Mouse (Mus musculus) lung, postnatal 0 days (tissue): ENCODE results near the gene Hes7. TPM values are rescaled to one million over a fixed set of nuclear protein-coding genes. Genes with fewer than 3 reads are reported as not detected.

Experiments
- ATAC-seq: fragments of 200-750 bp; cut with Nextera tagmentation; 2 replicates; pipeline ENCODE4 v1.8.0; 2017; ENCODE audit warnings: moderate library complexity
- DNase-seq: peaks from one replicate; pipeline ENCODE4 v3.0.0-alpha.2; 2016; ENCODE audit warnings: low spot score
- H3K27ac ChIP-seq: fragments of 300-500 bp; sonication (generic); 2 replicates; pipeline ENCODE4 v1.5.1; 2014; ENCODE audit warnings: antibody characterized with exemption, mild to moderate bottlenecking, low read length, mixed read lengths
- H3K27me3 ChIP-seq: fragments of 300-500 bp; sonication (generic); replicated peaks from 2 replicates; pipeline ENCODE4 v1.6.1; 2014; ENCODE audit warnings: low read length, mixed read lengths; ENCODE audit not compliant: insufficient read depth
- H3K36me3 ChIP-seq: fragments of 300-500 bp; sonication (generic); 2 replicates; pipeline ENCODE4 v1.6.1; 2014; ENCODE audit warnings: low read length, mixed read lengths; ENCODE audit not compliant: insufficient read depth
- H3K4me1 ChIP-seq: fragments of 300-500 bp; sonication (generic); 2 replicates; pipeline ENCODE4 v1.6.1; 2014; ENCODE audit warnings: antibody characterized with exemption, low read depth, low read length, mixed read lengths; ENCODE audit not compliant: insufficient read depth
- H3K4me2 ChIP-seq: fragments of 300-500 bp; sonication (generic); replicated peaks from 2 replicates; pipeline ENCODE4 v1.6.1; 2014; ENCODE audit warnings: low read depth, mild to moderate bottlenecking, low read length, moderate library complexity, mixed read lengths
- H3K4me3 ChIP-seq: fragments of 300-500 bp; sonication (generic); 2 replicates; pipeline ENCODE4 v1.5.1; 2014; ENCODE audit warnings: low read depth, low read length
- H3K9ac ChIP-seq: fragments of 300-500 bp; sonication (generic); replicated peaks from 2 replicates; pipeline ENCODE4 v1.6.1; 2014; ENCODE audit warnings: low read depth, mild to moderate bottlenecking
- H3K9me3 ChIP-seq: fragments of 300-500 bp; sonication (generic); 2 replicates; pipeline ENCODE4 v1.6.1; 2016; ENCODE audit warnings: low read length, mixed read lengths
- CTCF ChIP-seq: IDR thresholded peaks from 2 replicates; pipeline ENCODE4 v1.5.1; 2016; ENCODE audit warnings: antibody characterized with exemption, mild to moderate bottlenecking
- EP300 ChIP-seq: IDR thresholded peaks from 2 replicates; pipeline ENCODE4 v1.6.1; 2016; ENCODE audit warnings: antibody characterized with exemption, mild to moderate bottlenecking, control low read depth
- WGBS: fragments of 180-500 bp; shearing (Covaris S2); extraction: QIAGEN DNeasy Blood & Tissue Kit; methylation state at CpG from one replicate; pipeline ENCODE4 v1.1.7; 2014; 5-methylcytosine and 5-hydroxymethylcytosine counted together
- polyA plus RNA-seq: library from polyadenylated mRNA; unstranded; fragments of >200 nt; fragmentation: Nextera tagmentation; extraction: Ambion mirVana; gene quantifications from 2 replicates; pipeline ENCODE4 v1.2.1, GENCODE M21; 2015

Gene Hes7
- polyA plus RNA-seq, 1 experiment from 2014 or later, result 0.49 TPM

- Histone ChIP-seq H3K4me2 (no peak overlapping the region), H3K9ac (no peak overlapping the region), H3K27me3 (no peaks in the 10 kb centered on the region), H3K4me1 (no peaks in the 10 kb centered on the region), H3K4me3 (no peak overlapping the region), H3K36me3 (no peaks in the 10 kb centered on the region), H3K9me3 (no peaks in the 10 kb centered on the region), H3K27ac (no peak overlapping the region)
- TF ChIP-seq CTCF (no peak), EP300 (no peak)
- no peak for ATAC-seq
- 87% methylated on average over 5 of the region's 5 CpGs for WGBS
- no peak for DNase-seq
Measured at GRCm38 (mm10) chr11:69148451-69148960, 28.3 kb downstream of the Hes7 start.

- H3K27me3 ChIP-seq, result no peaks in the 10 kb centered on the region
- H3K9ac ChIP-seq, result no peak overlapping the region
- no peaks in the 10 kb centered on the region for H3K4me1 ChIP-seq
- TF ChIP-seq CTCF (no peak), EP300 (no peak)
- no peak overlapping the region for H3K4me3 ChIP-seq
- no peaks in the 10 kb centered on the region for H3K36me3 ChIP-seq
- no peak for ATAC-seq
- WGBS, result 59% methylated on average over 6 of the region's 6 CpGs
- H3K4me2 ChIP-seq, result no peak overlapping the region
- H3K9me3 ChIP-seq, result no peaks in the 10 kb centered on the region
- DNase-seq, result no peak
- no peak overlapping the region for H3K27ac ChIP-seq
Measured at GRCm38 (mm10) chr11:69149728-69150127, 29.5 kb downstream of the Hes7 start.

- WGBS, result 4% methylated on average over 7 of the region's 7 CpGs
Measured at GRCm38 (mm10) chr11:69150444-69150843, 30.2 kb downstream of the Hes7 start.

GRCm38 (mm10) chr11:69151004-69151403, 30.8 kb downstream of the Hes7 start:
- DNase-seq, result no peak
- H3K4me2 ChIP-seq, result peak overlapping the region; percentile 25; the same call in 1 of the 2 replicates
- ATAC-seq, result no peak
- no peak overlapping the region for H3K4me3 ChIP-seq
- H3K27ac ChIP-seq, result no peak overlapping the region
- H3K9ac ChIP-seq, result no peak overlapping the region
- no peaks in the 10 kb centered on the region for H3K27me3 ChIP-seq
- WGBS, result 46% methylated on average over 6 of the region's 6 CpGs
- H3K9me3 ChIP-seq, result no peaks in the 10 kb centered on the region
- TF ChIP-seq CTCF (no peak), EP300 (no peak)
- H3K4me1 ChIP-seq, result no peaks in the 10 kb centered on the region
- H3K36me3 ChIP-seq, result no peaks in the 10 kb centered on the region

More at GRCm38 (mm10) chr11:69150444-69150843, 30.2 kb downstream of the Hes7 start:
- H3K4me1 ChIP-seq, result no peaks in the 10 kb centered on the region
- no peak overlapping the region for H3K27ac ChIP-seq
- ATAC-seq (no peak), DNase-seq (peak; percentile 80)
- no peaks in the 10 kb centered on the region for H3K36me3 ChIP-seq
- TF ChIP-seq EP300 (no peak), CTCF (peak; percentile 73)
- H3K9ac ChIP-seq, result no peak overlapping the region
- H3K27me3 ChIP-seq, result no peaks in the 10 kb centered on the region
- peak overlapping the region; percentile 25; the same call in 1 of the 2 replicates for H3K4me2 ChIP-seq
- H3K9me3 ChIP-seq, result no peaks in the 10 kb centered on the region
- no peak overlapping the region for H3K4me3 ChIP-seq

GRCm38 (mm10) chr11:69153831-69154230, 33.6 kb downstream of the Hes7 start:
- no peak overlapping the region for H3K4me3 ChIP-seq
- no peaks in the 10 kb centered on the region for H3K36me3 ChIP-seq
- H3K9ac ChIP-seq, result no peak overlapping the region
- peaks cover 7% of the 10 kb centered on the region; the same call in 1 of the 2 replicates for H3K27me3 ChIP-seq
- no peak for DNase-seq
- ATAC-seq, result no peak
- 74% methylated on average over 8 of the region's 8 CpGs for WGBS
- H3K4me1 ChIP-seq, result no peaks in the 10 kb centered on the region
- H3K27ac ChIP-seq, result no peak overlapping the region
- no peak for TF ChIP-seq CTCF
- TF ChIP-seq EP300, result no peak
- H3K4me2 ChIP-seq, result no peak overlapping the region
- H3K9me3 ChIP-seq, result no peaks in the 10 kb centered on the region

DNA sequence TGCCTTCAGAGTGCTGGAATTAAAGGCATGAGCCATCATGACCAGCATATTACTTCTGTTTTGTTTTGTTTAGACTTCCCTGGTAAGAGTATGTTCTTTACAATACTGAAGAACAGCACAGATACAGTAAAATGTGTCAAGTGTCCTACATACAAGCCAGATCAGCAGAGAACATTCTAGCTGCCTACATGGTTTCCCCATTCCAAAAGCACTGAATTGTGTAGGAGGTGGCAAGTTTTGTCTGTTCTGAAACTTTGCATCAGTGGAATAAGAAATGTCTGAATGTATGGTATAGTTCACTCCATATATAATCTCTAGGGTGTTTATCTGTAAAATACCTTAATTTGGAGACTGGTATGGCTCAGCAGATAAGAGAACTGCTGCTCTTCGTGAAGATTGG, 35.1 kb downstream of the Hes7 start:
- H3K4me3 ChIP-seq, result no peak overlapping the region
- no peak overlapping the region for H3K27ac ChIP-seq
- H3K36me3 ChIP-seq, result no peaks in the 10 kb centered on the region
- no peak overlapping the region for H3K9ac ChIP-seq
- H3K9me3 ChIP-seq, result no peaks in the 10 kb centered on the region
- 17% methylated on average over 1 of the region's 1 CpGs for WGBS
- H3K4me1 ChIP-seq, result no peaks in the 10 kb centered on the region
- no peak overlapping the region for H3K4me2 ChIP-seq
- H3K27me3 ChIP-seq, result peaks cover 7% of the 10 kb centered on the region; the same call in 1 of the 2 replicates
- no peak for DNase-seq
- ATAC-seq, result no peak
- TF ChIP-seq EP300, result no peak
- TF ChIP-seq CTCF, result no peak

- peaks cover 7% of the 10 kb centered on the region; the same call in 1 of the 2 replicates for H3K27me3 ChIP-seq
- TF ChIP-seq CTCF (no peak), EP300 (no peak)
- no peaks in the 10 kb centered on the region for H3K4me1 ChIP-seq
- DNase-seq (no peak), ATAC-seq (no peak)
- no peak within 1 kb of the TSS for H3K4me3 ChIP-seq
- H3K4me2 ChIP-seq, result no peak within 1 kb of the TSS
- H3K36me3 ChIP-seq, result no peaks in the 10 kb centered on the region
- no peak within 1 kb of the TSS for H3K27ac ChIP-seq
- 7% methylated on average over 18 of the region's 18 CpGs for WGBS
- H3K9ac ChIP-seq, result no peak within 1 kb of the TSS
- H3K9me3 ChIP-seq, result no peaks in the 10 kb centered on the region
Measured at GRCm38 (mm10) chr11:69156800-69157199, 36.6 kb downstream of the Hes7 start, which contains the start of gene Alox12b. TSS of gene Alox12b (plus strand) at chr11:69156989.
